Mouse (Mus musculus) kidney, postnatal 25 days (tissue): ENCODE results near the gene Zzz3.

Experiments used
- DNase-seq, 2 experiments: peaks; one replicate each; pipeline ENCODE4 v3.0.0; 2021; ENCODE audit warnings: mixed read lengths in 2 of 2

The Zzz3 gene

GRCm38 (mm10) chr3:152467312-152467711 lies 72.0 kb downstream of the Zzz3 start:
- DNase-seq = no peak

DNA sequence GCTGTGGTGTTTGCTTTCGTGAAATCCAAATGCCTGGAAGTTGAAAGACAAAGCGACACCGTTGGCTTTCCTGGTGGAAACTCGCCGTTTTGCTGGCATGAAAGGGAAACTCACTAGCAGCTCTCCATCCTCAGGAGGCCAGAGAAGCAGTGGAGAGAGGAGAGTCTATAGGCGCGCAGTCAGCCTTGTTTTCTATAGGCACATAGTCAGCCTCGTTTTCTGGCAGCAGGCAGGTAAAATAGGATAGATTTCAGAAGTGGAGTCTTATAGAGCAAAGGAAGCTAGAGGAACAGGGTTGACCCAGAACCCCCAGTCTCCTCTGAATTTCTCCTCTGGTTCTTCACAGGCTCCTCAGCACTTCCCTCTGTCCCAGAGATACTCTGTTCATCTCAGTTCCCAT lies 72.8 kb downstream of the Zzz3 start:
- no peak for DNase-seq

- DNase-seq = no peak
These were observed 73.3 kb downstream of the Zzz3 start for GRCm38 (mm10) chr3:152468569-152469041.

- no peak for DNase-seq
These were observed 74.3 kb downstream of the Zzz3 start for GRCm38 (mm10) chr3:152469423-152470200.

DNA sequence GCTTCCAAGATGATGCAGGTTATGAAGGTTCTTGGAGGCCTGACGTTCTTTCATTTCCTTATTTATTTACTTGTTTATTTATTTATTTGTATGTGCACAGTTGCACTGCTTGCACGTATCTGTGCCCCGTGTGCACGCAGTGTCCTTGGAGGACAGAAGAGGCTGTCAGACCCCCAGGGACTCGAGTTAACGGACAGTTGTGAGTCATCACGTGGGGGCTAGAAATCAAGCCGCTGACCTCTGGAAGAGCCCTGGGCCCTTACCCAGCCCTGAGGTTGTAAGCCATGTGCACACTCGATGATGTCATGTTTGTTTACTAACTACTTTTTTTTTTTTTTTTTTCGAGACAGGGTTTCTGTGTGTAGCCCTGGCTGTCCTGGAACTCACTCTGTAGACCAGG lies 75.1 kb downstream of the Zzz3 start:
- DNase-seq = no peak

GRCm38 (mm10) chr3:152472676-152473075 lies 77.4 kb downstream of the Zzz3 start:
- DNase-seq = no peak

GRCm38 (mm10) chr3:152474582-152475277 lies 79.5 kb downstream of the Zzz3 start:
- DNase-seq = peak; percentile 58 to 76

DNA sequence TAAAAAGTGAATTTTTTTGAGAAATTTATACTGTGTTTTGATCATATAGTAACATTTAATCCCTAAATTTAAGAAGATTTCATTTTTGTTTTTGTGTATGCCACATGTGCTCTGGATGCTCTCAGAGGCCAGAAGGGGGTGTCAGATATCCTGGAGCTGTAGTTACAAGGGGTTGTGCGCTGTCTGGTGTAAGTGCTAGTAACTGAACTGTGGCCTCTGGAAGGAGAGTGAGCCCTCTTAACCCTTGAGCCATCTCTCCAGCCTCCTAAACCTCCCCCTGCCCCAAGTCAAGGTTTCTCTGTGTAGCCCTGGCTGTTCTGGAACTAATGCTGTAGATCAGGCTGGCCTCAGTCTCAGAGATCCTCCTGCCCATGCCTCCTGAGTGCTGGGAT lies 80.0 kb downstream of the Zzz3 start:
- peak in 1 of 2 experiments; percentile 17 for DNase-seq

- peak in 1 of 2 experiments; percentile 16 for DNase-seq
These were observed 80.6 kb downstream of the Zzz3 start for GRCm38 (mm10) chr3:152475894-152476293.

DNA sequence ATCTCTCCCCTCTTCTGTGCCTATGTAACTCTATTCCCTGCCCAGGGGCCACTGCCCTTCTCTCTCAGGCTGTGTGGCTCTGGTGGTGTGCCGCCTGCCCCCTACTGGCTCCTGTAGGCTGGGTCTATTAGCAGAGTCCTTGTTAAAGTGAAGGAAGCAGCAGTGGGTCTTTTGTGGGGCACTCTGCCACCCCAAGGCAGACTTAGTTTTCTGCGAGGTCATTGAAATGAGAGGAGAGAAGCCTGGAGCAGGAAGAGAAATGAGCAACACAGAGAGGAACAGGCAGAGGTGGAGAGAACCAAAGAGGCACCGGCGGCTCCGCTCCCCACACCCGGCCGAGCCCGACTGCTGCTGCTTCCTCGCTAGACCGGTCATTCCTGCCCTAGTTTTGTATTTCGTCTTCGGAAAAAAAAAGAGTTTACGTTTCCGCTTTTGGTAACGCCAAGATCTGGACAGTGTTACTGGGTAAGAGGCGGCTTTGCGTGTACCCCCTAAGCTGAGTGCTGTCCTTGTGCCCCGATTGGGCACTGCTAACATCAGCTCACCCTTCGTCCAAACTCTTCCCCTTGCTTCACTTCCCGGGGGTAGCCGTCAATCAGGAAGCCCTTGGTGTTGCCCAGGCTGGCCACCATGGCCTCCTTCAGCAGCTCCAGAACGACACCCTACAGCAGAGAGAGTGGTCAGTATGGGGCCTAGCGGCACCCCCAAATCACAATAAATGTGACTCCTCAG lies 82.7 kb downstream of the Zzz3 start:
- peak; percentile 81 to 82 for DNase-seq

DNA sequence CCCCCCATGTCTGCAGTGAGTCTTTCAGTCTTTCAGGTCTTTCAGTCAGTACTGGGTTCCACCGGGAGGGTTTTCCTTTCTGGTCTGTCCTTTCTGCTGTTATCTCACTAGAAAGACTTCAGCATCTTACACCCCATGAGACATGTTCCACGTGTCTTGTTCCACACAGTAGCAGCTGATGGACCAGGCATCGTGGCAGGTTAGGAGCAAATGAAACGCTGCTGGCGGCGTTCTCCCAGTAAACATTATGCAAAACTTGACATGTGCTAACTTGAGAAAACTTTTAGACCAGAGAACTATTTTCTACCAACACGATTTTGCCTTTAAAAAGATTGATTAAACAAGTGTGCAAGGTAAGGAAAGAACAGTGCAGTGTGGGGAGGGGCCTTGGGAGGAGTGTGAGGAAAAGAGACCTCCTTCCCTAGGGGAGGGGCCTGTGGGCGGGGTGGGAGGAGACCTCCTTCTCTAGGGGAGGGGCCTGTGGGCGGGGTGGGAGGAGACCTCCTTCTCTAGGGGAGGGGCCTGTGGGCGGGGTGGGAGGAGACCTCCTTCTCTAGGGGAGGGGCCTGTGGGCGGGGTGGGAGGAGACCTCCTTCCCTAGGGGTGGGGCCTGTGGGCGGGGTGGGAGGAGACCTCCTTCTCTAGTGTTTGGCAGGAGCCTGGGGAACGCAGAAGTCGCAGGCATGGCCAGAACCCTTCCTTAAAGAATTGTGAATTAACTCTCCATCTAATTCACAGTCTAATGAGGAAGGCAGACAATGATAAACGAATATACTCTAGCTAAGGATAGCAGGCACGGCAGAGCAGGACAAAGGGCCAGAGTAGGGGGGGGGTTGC lies 83.5 kb downstream of the Zzz3 start:
- peak; percentile 69 to 75 for DNase-seq

GRCm38 (mm10) chr3:152480336-152480735 lies 85.1 kb downstream of the Zzz3 start:
- DNase-seq = no peak

DNA sequence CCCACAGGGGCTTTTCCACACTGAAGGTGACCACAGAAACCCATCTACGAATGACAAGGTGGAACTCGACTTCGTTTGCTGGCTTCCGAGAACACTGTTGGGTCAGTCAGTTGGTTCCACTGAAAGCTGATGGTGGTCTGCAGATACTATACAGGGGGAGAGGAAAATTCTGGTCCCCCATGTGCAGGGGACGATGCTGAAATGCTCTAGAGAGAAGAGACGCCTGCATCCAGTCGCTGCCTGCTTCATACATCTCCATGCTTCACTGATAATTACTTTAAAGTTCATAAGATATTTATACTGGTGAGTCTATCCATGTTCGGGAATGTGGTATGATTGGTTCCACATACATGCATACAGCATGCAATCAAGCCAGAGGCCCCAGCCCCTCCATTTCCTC lies 86.9 kb downstream of the Zzz3 start:
- DNase-seq = no peak

- DNase-seq = no peak
These were observed 88.5 kb downstream of the Zzz3 start for GRCm38 (mm10) chr3:152483800-152484199.

DNA sequence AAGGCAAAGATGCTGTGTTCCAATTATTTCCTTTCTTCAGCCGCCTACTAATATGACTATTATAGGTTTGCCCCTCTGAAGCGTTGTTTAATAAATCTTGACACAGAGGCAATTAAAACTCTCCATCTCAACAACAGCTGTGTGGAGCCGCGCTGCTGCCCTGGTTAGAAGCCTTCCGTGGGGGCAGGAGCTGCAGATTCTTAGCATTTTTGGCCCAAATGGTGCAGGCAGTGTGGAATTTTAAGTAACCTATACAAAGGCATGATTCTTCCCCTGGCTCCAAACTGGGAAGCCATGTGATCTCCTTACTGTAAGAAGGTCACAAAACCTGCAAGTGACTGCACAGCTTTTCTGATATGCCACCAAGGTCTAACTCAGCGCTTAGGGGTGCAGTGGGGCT lies 88.9 kb downstream of the Zzz3 start:
- no peak for DNase-seq

- DNase-seq = no peak
These were observed 93.7 kb downstream of the Zzz3 start for GRCm38 (mm10) chr3:152488964-152489363.

- DNase-seq = no peak
These were observed 95.2 kb downstream of the Zzz3 start for GRCm38 (mm10) chr3:152490423-152490822.

- DNase-seq = no peak
These were observed 97.0 kb downstream of the Zzz3 start for GRCm38 (mm10) chr3:152492241-152492640.

- DNase-seq = no peak
These were observed 98.5 kb downstream of the Zzz3 start for GRCm38 (mm10) chr3:152493813-152494212.

DNA sequence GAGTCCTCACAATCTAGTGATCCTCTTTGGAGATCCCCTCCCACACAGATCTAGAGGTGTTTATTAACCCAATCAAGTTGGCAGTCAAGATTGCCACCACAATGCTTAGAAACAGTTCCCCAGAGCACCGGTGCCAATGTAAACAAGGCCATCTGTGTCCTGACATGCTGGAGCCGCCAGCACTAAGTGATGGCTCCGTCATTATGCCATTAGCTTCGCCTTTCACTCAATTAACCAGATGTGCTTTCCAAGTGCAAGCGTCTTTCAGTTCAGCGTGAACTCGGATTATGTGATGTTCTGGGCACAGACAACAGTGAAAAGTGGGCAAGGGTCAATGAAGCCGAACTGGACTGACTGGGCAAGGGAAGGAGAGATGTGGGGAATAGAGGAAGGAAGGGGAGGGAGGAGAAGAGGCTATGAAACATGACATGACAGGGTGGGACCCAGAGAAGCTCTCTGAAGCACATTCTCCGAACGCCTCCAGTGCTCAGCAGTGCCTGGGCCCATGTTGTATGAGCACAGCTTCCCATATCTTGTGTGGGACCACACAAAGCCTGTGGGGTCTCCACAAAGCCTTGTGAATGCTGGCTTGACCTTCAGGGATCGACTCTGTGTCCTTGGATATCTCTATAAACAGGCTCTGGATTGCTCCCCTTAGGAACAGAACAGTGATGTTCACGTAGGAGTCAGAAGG lies 99.5 kb downstream of the Zzz3 start:
- no peak for DNase-seq

- DNase-seq = no peak
These were observed 100.2 kb downstream of the Zzz3 start for GRCm38 (mm10) chr3:152495415-152495898.

GRCm38 (mm10) chr3:152497084-152497483 lies 101.8 kb downstream of the Zzz3 start:
- no peak for DNase-seq
